Mouse (Mus musculus) Muller cell, postnatal 12 days (primary cell): ENCODE data around the gene Ugt1a7c.

Experiments
- DNase-seq: peaks from one replicate; pipeline ENCODE4 v3.0.0-alpha.2; 2015; ENCODE audit errors: inconsistent ontology term

Gene Ugt1a7c

GRCm38 (mm10) chr1:88238771-88239170 is 143.9 kb downstream of the Ugt1a7c start:
- DNase-seq = no peak

DNA sequence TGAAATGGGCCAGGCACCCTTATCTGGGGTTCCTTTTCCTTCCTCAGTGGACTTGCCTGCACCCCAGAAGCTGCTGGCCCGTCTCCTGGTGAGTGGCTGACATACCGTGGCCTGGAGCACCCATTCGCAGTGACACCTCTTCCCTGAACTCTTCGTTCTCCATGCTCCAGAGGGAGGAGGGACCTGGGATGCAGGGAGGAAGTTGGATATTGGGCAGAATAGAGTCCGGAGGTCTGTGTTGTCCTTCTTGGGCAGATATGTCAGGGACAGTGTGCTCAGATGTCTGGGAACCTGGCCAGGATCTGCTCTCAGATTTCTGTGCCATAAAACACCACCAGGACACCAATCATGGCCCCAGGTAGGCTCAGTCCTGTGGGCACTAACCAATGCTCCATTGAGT is 145.2 kb downstream of the Ugt1a7c start:
- no peak for DNase-seq

DNA sequence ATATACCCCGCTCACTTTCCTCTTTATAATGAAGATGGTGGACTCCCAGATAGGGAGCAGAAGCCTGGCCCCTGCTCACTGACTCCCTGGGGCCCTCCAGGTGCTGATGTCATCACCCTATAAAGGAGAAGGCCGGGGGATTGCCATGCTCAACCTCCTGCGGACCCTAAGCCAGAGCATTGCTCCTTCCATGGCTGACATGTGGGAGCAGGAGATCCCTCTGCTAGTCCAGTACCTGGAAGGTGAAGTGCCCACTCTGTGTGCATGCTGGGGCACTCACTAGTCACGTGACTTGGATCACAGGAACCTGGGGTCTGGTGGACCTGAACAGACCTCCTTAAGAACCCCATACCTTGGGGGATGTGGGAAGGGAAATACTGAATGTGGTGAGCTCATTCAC is 145.7 kb downstream of the Ugt1a7c start:
- DNase-seq = no peak

GRCm38 (mm10) chr1:88243861-88244260 is 149.0 kb downstream of the Ugt1a7c start:
- DNase-seq = no peak

DNA sequence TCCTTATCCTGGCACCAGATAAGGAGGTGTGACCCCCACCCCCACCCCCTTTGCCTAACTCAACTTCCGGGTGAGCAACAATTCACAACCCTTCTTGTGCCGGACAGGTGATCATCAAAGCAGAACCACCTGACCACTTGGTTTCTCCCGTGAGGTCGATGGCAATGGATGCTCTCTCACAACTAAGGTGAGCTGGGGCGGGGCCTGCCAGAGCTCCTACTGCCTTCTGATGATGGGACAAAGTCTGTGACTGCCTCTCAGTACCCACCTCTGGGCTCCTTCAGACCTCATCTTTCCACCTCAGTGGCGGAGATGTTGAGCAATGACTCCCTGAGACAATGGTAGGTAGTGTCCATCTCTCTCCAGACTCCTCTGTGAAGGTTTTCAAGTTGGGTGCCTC is 151.0 kb downstream of the Ugt1a7c start:
- DNase-seq = no peak

DNA sequence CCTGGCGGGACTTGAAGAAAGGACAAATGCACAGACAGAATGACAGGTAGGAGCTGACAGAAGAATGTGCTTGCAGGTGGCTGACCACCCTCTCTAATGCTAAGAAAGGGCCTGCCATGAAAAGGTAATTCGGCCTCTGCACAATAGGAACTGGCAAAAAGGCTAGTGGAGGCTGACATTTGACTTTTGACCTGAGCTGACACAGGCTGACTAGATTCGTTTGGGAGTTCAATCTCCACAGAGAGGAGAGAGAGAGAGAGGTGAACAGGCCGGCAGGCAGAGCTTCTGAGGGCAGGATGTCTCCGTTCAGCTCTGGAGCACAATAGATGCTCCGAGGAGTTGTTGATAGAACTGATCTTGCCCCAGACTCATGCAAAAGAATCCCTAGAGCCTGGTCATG is 151.5 kb downstream of the Ugt1a7c start:
- no peak for DNase-seq

GRCm38 (mm10) chr1:88247660-88248059 is 152.8 kb downstream of the Ugt1a7c start:
- DNase-seq = no peak

- DNase-seq = no peak
These were observed 153.8 kb downstream of the Ugt1a7c start for GRCm38 (mm10) chr1:88248658-88249057.

GRCm38 (mm10) chr1:88249596-88249995 is 154.7 kb downstream of the Ugt1a7c start:
- no peak for DNase-seq

GRCm38 (mm10) chr1:88250023-88250422 is 155.2 kb downstream of the Ugt1a7c start:
- DNase-seq = no peak

DNA sequence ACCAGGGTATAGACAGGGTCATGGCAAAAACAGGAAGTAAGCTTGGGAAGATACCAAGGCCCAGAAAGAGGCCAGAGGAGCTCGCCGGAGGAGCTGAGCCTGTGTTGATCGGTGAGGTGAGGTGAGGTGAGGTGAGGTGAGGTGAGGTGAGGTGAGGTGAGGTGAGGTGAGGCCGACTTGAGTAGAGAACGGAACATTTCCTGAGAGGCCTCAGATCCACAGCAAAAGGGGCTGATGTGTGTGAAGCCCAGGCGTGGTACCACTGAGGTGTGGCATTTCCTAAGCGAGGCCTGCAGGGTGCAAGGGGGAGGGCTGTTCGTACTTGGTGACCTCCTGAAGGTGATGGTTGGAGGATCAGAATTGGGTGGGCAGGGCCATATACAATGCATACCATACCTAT is 158.2 kb downstream of the Ugt1a7c start:
- DNase-seq = no peak

- peak; percentile 73 for DNase-seq
These were observed 158.7 kb downstream of the Ugt1a7c start for GRCm38 (mm10) chr1:88253540-88253939.

DNA sequence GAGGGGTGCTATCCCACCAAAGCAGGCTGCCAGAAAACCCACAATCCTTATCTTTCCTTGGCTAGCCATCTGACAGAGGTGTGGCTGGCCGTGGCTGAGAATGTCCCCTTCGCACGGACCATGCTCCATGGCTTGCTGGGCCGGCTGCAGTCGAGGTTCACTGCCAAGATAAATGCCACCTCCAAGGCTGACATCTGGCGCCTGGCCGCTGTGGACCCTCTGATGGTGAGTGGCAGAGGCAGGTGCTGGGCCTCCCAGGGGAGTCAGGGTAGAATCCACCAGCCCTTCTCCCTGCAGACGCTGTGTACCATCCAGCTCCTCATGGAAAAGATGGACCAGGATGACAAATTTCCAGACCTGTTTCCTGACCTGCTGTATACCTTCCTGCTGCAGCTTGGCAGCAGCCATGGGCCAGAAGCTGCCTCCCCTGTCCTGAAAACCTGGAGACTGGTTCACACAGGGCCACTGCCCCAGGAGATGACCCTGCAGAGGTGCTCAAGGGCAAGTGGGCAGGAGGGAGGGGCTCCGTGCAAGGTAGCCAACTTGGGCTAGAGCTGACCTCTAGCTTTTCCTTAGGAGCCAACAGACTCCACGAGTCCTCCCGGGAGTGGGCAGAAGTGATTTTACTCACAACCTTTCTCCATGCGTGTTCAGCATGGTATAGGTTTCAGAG is 160.1 kb downstream of the Ugt1a7c start:
- DNase-seq = no peak

- no peak for DNase-seq
These were observed 160.6 kb downstream of the Ugt1a7c start for GRCm38 (mm10) chr1:88255466-88255857.

DNA sequence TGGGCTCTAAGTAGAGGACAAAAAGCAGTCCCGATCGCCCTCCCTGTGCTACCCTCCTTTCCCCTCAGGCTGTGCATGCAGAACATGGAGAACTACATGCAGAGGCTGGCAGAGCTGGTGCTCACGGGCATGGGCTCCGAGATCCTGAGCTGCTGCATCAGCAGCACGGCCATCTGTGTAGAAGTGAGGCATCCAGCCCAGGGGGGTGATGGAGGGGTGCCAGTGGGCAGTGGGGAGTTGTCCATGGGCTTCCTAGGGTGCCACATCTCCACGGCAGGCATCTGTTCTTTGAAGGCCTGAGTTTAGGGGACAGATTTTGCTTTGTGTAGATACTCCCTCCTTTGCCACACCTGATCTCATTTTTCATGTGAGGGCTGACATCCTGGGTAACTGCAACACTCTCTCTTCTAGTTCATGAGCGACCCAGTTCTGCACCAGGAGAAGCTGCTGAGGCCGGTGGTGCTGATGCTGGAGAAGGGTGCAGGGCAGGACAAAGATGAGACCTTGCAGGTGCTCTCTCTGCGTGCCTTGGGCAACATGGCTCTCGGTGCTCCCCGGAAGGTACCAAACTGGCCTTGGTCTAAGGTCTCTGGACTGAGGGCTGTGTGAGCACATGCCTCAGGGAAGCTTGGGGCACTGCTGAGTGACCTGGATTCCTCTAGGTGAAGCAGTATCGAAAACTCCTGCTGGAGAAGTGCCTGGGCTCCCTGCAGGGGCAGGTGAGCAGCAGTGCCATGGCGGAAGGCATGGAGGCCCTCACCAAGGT is 161.3 kb downstream of the Ugt1a7c start:
- DNase-seq = no peak

DNA sequence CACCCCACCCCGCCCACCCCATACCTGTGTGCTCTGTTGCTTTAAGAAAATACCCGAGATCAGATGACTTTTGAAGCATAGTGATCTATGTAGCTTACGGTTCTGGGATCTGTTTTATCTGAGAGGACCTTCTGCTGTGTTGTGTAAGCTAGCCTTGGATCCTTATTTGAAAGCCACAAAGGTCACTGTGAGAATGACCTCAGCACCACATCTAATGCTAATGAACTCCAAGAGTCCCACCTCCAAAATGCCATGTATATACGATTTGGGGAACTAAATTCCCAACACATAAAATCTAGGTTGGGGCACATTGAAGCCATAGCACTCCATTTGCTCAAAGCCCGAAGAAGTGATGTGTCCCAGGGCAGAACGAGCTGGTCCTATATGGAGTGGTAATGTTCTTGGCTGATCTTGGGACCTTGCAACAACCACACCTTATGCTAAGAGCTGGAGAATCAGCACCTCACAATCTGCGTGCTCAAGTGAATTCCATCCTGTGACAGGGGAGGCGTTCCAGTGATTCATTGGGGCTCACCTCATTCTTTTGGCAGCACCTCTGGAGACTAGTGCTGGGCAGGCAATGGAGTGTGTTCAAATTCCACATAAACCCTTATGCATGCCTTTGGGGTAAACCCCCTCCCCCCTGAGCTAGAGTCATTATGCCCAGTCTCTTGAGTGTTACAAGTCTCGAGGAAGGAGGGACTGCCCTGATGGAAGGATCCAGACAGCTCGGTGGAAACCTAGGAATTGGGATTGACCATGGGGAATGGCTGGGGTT is 162.2 kb downstream of the Ugt1a7c start:
- no peak for DNase-seq

GRCm38 (mm10) chr1:88257681-88258080 is 162.8 kb downstream of the Ugt1a7c start:
- DNase-seq = no peak

- DNase-seq = no peak
These were observed 163.5 kb downstream of the Ugt1a7c start for GRCm38 (mm10) chr1:88258361-88258760.

DNA sequence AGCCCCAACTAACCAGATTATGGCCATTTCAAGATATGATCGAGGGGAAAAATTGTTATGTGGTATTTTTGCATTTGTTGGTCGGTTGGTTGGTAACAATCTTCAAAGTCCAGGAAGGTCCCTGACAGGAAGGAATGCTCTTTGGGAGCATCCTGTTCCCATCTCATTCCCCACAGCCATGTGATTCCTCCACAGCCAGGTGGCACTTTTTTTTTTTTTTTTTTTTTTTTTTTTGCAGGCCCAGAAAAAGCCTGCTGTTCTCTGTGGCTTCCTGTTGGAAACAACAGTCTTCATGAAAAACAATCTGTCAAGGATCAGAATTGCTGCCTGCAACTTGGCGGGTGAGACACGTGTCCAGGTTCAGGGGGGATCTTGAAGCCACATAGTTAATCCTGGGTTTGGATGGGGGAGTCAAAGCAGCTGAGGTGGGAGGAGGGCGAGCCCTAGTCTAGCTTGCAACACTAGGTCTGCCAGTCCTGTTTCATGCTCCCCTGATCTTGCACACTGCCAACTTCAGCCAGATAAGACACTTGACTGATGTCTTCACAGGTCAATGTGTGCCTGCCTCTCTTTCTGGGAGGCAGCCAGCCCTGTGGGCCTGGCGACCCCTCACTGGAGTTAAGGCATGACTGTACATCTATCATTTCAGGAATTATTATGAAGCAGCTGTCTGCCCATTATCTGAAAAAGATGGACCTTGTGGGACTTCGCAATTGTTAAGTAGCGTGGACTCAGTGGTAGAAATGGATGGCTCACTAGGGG is 164.2 kb downstream of the Ugt1a7c start:
- DNase-seq = no peak

DNA sequence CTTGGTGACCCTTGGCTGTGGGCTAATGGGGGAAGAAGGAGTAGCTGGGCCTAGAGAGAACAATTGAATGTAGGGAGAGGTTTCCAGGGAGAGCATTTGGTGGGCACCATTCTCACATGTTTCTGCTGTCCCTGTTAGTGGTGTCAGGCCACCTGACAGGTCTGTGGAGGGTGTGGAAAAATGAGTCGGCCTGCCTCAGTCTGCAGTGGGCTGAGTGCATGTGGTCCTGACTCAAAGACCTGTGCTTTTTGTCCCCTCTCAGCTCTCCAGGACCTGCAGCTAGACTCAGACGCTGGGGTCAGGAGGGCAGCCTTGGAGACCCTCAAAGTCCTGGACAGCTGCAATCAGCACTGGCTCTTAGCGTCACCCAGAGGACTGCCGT is 164.8 kb downstream of the Ugt1a7c start:
- DNase-seq = no peak

DNA sequence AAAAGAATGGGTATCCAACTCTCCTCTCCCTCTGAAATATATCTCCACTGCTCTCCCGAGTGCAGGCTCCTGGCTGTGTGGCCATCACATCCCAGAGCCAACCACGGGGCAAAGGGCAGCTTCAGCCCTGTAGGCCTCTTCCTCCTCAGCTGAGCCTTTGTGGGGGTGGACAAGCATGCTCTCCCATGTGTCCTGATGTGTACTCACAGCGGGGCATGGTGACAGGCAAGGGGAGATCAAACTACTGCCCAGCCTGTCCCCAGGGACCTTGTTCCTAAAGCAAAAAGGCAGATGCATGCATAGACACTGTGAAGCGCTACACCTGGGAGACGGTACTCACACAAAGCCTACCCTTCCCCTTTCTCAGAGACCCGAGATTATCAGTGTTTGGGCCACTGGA is 165.3 kb downstream of the Ugt1a7c start:
- no peak for DNase-seq
